Mouse (Mus musculus) bone marrow macrophage, adult 2 months (primary cell): ENCODE data around the gene Slc12a5.

Source experiments
- CTCF ChIP-seq: IDR thresholded peaks from 2 replicates; pipeline ENCODE4 v1.5.1; 2012; ENCODE audit warnings: low read depth, mild to moderate bottlenecking, low read length, moderate library complexity
- POLR2A ChIP-seq: IDR thresholded peaks from 2 replicates; pipeline ENCODE4 v1.6.1; 2012; ENCODE audit warnings: mild to moderate bottlenecking, low read depth, low read length, borderline replicate concordance

- no peak for TF ChIP-seq POLR2A
- TF ChIP-seq CTCF: no peak
Measured at GRCm38 (mm10) chr2:164991111-164991510, 30.5 kb downstream of the Slc12a5 start.
